Mouse (Mus musculus) kidney, postnatal 0 days (tissue): ENCODE measurements around the gene Sec24c. TPM values are rescaled to one million over a fixed set of nuclear protein-coding genes. Genes with fewer than 3 reads are reported as not detected.

ENCODE experiments used
- ATAC-seq: fragments of 200-750 bp; cut with Nextera tagmentation; replicated peaks from 2 replicates; pipeline ENCODE4 v1.8.0; 2017; ENCODE audit warnings: low read depth, moderate number of reproducible peaks, moderate TSS enrichment, moderate library complexity; ENCODE audit not compliant: low FRiP score
- DNase-seq: peaks from one replicate; pipeline ENCODE4 v3.0.0-alpha.2; 2016; ENCODE audit warnings: low spot score
- H3K27ac ChIP-seq: fragments of 300-500 bp; sonication (generic); 2 replicates; pipeline ENCODE4 v1.5.1; 2014; ENCODE audit warnings: mild to moderate bottlenecking
- H3K27me3 ChIP-seq: fragments of 300-500 bp; sonication (generic); 2 replicates; pipeline ENCODE4 v1.6.1; 2014; ENCODE audit warnings: low read length, mixed read lengths; ENCODE audit not compliant: insufficient read depth
- H3K36me3 ChIP-seq: fragments of 300-500 bp; sonication (generic); 2 replicates; pipeline ENCODE4 v1.6.1; 2014; ENCODE audit warnings: low read length, mixed read lengths; ENCODE audit not compliant: insufficient read depth
- H3K4me1 ChIP-seq: fragments of 300-500 bp; sonication (generic); replicated peaks from 2 replicates; pipeline ENCODE4 v1.6.1; 2014; ENCODE audit warnings: antibody characterized with exemption, low read length, mixed read lengths; ENCODE audit not compliant: insufficient read depth
- H3K4me2 ChIP-seq: fragments of 300-500 bp; sonication (generic); 2 replicates; pipeline ENCODE4 v1.6.1; 2014; ENCODE audit warnings: mild to moderate bottlenecking, low read length, moderate library complexity, mixed read lengths
- H3K4me3 ChIP-seq: fragments of 300-500 bp; sonication (generic); replicated peaks from 2 replicates; pipeline ENCODE4 v1.5.1; 2014; ENCODE audit warnings: low read depth, low read length
- H3K9ac ChIP-seq: fragments of 300-500 bp; sonication (generic); 2 replicates; pipeline ENCODE4 v1.6.1; 2014; ENCODE audit warnings: low read depth, low read length
- H3K9me3 ChIP-seq: fragments of 300-500 bp; sonication (generic); replicated peaks from 2 replicates; pipeline ENCODE4 v1.6.1; 2016; ENCODE audit warnings: low read length, inconsistent platforms, mixed read lengths
- CTCF ChIP-seq: IDR thresholded peaks from 2 replicates; pipeline ENCODE4 v1.5.1; 2016; ENCODE audit warnings: antibody characterized with exemption, low read depth, mild to moderate bottlenecking, moderate library complexity
- WGBS: fragments of 180-500 bp; shearing (Covaris S2); extraction: QIAGEN DNeasy Blood & Tissue Kit; methylation state at CpG from one replicate; pipeline ENCODE4 v1.1.7; 2014; 5-methylcytosine and 5-hydroxymethylcytosine counted together
- microRNA-seq: library from miRNA; unstranded; fragments of <30 nt; microRNA quantifications from one replicate; pipeline ENCODE4, GENCODE M21; 2016
- polyA plus RNA-seq: library from polyadenylated mRNA; unstranded; fragments of >200 nt; fragmentation: Nextera tagmentation; extraction: Ambion mirVana; gene quantifications from 2 replicates; pipeline ENCODE4 v1.2.1, GENCODE M21; 2015

Gene Sec24c
- polyA plus RNA-seq, 1 experiment from 2014 or later, result 57.3 TPM

DNA sequence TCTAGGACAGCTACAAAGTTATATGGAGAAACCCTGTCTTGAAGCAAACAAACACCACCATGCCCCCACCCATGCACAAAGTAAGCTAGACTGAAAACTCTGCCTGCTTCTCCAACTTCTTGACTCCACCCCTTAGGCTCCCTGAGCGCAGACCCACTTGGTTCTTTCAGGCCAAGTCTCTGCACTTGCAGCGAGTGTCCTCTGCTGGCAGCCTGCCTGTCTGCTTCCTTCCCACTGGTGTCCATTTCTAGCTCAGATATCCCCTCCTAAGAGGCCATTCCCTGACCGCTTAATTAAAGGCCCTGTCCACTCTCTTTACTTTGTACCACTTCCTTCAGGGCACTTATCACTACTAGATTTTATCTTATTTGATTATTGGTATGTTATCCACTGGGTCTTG lies 69.5 kb downstream of the Sec24c start:
- no peak overlapping the region for H3K4me2 ChIP-seq
- no peaks in the 10 kb centered on the region for H3K9me3 ChIP-seq
- 68% methylated on average over 3 of the region's 3 CpGs for WGBS
- DNase-seq, result no peak
- H3K36me3 ChIP-seq, result peaks cover 43% of the 10 kb centered on the region
- no peak overlapping the region for H3K9ac ChIP-seq
- TF ChIP-seq CTCF, result no peak
- H3K27me3 ChIP-seq, result no peaks in the 10 kb centered on the region
- no peak overlapping the region for H3K27ac ChIP-seq
- no peaks in the 10 kb centered on the region for H3K4me1 ChIP-seq
- no peak for ATAC-seq
- H3K4me3 ChIP-seq, result no peak overlapping the region

Small RNA genes within 50 kb of the gene (microRNA-seq; reads per million reads assigned to microRNA genes)
- gene Mir6946, result 1.0 reads per million

Other genes starting within 250 kb of the Sec24c start
- gene Cfap70, start 222.1 kb upstream of the Sec24c start, polyA plus RNA-seq, result 1.3 and 1.7 TPM in 2 replicates
- gene Anxa7, start 194.2 kb upstream of the Sec24c start, polyA plus RNA-seq, result 43.7 and 45.9 TPM in 2 replicates
- 0.28 and 0.38 TPM in 2 replicates for gene Mss51, start 177.4 kb upstream of the Sec24c start, polyA plus RNA-seq
- gene Ppp3cb, start 127.7 kb upstream of the Sec24c start, polyA plus RNA-seq, result 36.4 and 37.2 TPM in 2 replicates
- 4.8 and 5.6 TPM in 2 replicates for gene Usp54, start 33.2 kb upstream of the Sec24c start, polyA plus RNA-seq
- gene Myoz1, start 17.8 kb upstream of the Sec24c start, polyA plus RNA-seq, result 1.8 and 2.5 TPM in 2 replicates
- gene Synpo2l, start 6.0 kb upstream of the Sec24c start, polyA plus RNA-seq, result 0.32 and 0.33 TPM in 2 replicates
- gene Fut11, start 20.7 kb downstream of the Sec24c start, polyA plus RNA-seq, result 21.6 and 22.4 TPM in 2 replicates
- gene Chchd1, start 28.7 kb downstream of the Sec24c start, polyA plus RNA-seq, result 195 and 223 TPM in 2 replicates
- gene Zswim8, start 33.2 kb downstream of the Sec24c start, polyA plus RNA-seq, result 20.2 and 20.6 TPM in 2 replicates
- gene Ndst2, start 60.3 kb downstream of the Sec24c start, polyA plus RNA-seq, result 18.2 and 19.3 TPM in 2 replicates
- 36.5 and 45.5 TPM in 2 replicates for gene Camk2g, start 119.8 kb downstream of the Sec24c start, polyA plus RNA-seq
- gene Plau, start 162.4 kb downstream of the Sec24c start, polyA plus RNA-seq, result 70.2 and 74.7 TPM in 2 replicates